ENCODE assay signal across 21 mouse cellular contexts in genomic region chr5:150618599-150619355, GRCm38 (mm10).
"Had no signal": no experiment of that assay in that cellular context is flagged by ENCODE, and none has a peak within 500 bp of the region (broad histone marks: within the 10 kb centered on the region; RNA-seq: fewer than 3 reads in every experiment).

No protein-coding gene starts in this region.

- H3K36me3 ChIP-seq: limb, embryonic 12.5 days; limb, embryonic 15.5 days; midbrain, embryonic 13.5 days; neural tube, embryonic 12.5 days; neural tube, embryonic 15.5 days had no signal

- H3K9ac ChIP-seq: limb, embryonic 12.5 days; limb, embryonic 15.5 days; liver, embryonic 14.5 days; liver, postnatal 0 days; lung, embryonic 14.5 days; midbrain, embryonic 13.5 days; neural tube, embryonic 12.5 days; neural tube, embryonic 15.5 days had no signal

- H3K4me1 ChIP-seq: limb, embryonic 12.5 days; midbrain, embryonic 13.5 days; neural tube, embryonic 12.5 days; neural tube, embryonic 15.5 days had no signal

- H3K4me3 ChIP-seq: limb, embryonic 12.5 days; limb, embryonic 15.5 days; midbrain, embryonic 13.5 days; neural tube, embryonic 12.5 days; neural tube, embryonic 15.5 days had no signal

- H3K27me3 ChIP-seq: limb, embryonic 12.5 days; limb, embryonic 15.5 days; midbrain, embryonic 13.5 days; neural tube, embryonic 12.5 days; neural tube, embryonic 15.5 days had no signal

- ATAC-seq: intestine, postnatal 0 days; midbrain, embryonic 13.5 days had no signal

- DNase-seq: kidney, postnatal 10 days; kidney, postnatal 36 days; left cerebral cortex, postnatal 4 days; liver, postnatal 0 days; lung, embryonic 14.5 days; right cerebral cortex, adult 18-20 months; right cerebral cortex, postnatal 14 days; right cerebral cortex, postnatal 4 days; thymus, adult 2 months; thymus, postnatal 14 days; thymus, postnatal 4 days had no signal

- H3K9me3 ChIP-seq: limb, embryonic 12.5 days; limb, embryonic 15.5 days; midbrain, embryonic 13.5 days; neural tube, embryonic 12.5 days; neural tube, embryonic 15.5 days had no signal

- H3K4me2 ChIP-seq: limb, embryonic 12.5 days; limb, embryonic 15.5 days; liver, embryonic 11.5 days; lung, embryonic 14.5 days; midbrain, embryonic 13.5 days; neural tube, embryonic 12.5 days; neural tube, embryonic 15.5 days had no signal

- H3K27ac ChIP-seq: limb, embryonic 12.5 days; limb, embryonic 15.5 days; liver, embryonic 14.5 days; macrophage; midbrain, embryonic 13.5 days; neural tube, embryonic 12.5 days; neural tube, embryonic 15.5 days; stomach, postnatal 0 days had no signal
